13 mouse cellular contexts compared by ENCODE assay signal in genomic region chr12:119229601-119230000, GRCm38 (mm10). TPM values are rescaled to one million over a fixed set of nuclear protein-coding genes. Genes with fewer than 3 reads are reported as not detected.
"Had no signal": no experiment of that assay in that cellular context is flagged by ENCODE, and none has a peak within 500 bp of the region (broad histone marks: within the 10 kb centered on the region; RNA-seq: fewer than 3 reads in every experiment).

No protein-coding gene starts in this region.

- H3K27me3 ChIP-seq: limb, embryonic 13.5 days; midbrain, embryonic 12.5 days; midbrain, embryonic 15.5 days; neural tube, embryonic 12.5 days; neural tube, embryonic 15.5 days had no signal

- DNase-seq: layer of hippocampus, adult 9-11 months; liver, postnatal 0 days; lung, embryonic 14.5 days; thymus, adult 18-20 months; thymus, postnatal 36 days had no signal

- ATAC-seq: intestine, embryonic 16.5 days; liver, postnatal 0 days; lung, postnatal 0 days; midbrain, embryonic 15.5 days had no signal

RNA-seq across cellular contexts. Expression of gene Itgb8, which starts 9.0 kb away (rescaled TPM):
- total RNA-seq: megakaryocyte, adult 5-6 weeks had no signal
